Mouse (Mus musculus): ENCODE results near the gene Gm14325.
"Not testable (repeated sequence)": the region's sequence is repeated elsewhere in the genome, so short reads cannot be mapped to it uniquely, and the experiment has no call there.

The Gm14325 gene

GRCm38 (mm10) chr2:177839901-177840663, at the start of gene Gm14325:
TSS of gene Gm14325 (minus strand) at chr2:177840336.
- DNase-seq: peak; percentile 73 to 77

- DNase-seq: not testable (repeated sequence)
Measured at GRCm38 (mm10) chr2:177887743-177888142, 47.6 kb upstream of the Gm14325 start.

GRCm38 (mm10) chr2:177862254-177862653, 22.1 kb upstream of the Gm14325 start:
- not testable (repeated sequence) for DNase-seq

GRCm38 (mm10) chr2:177843666-177844065, 3.5 kb upstream of the Gm14325 start:
- not testable (repeated sequence) for DNase-seq

- not testable (repeated sequence) for DNase-seq
Measured at GRCm38 (mm10) chr2:177836756-177837155, 3.4 kb downstream of the Gm14325 start.

GRCm38 (mm10) chr2:177835733-177836536, 4.2 kb downstream of the Gm14325 start:
- DNase-seq: not testable (repeated sequence)

GRCm38 (mm10) chr2:177821952-177822351, 18.2 kb downstream of the Gm14325 start:
- peak; percentile 28 to 42 for DNase-seq

- not testable (repeated sequence) for DNase-seq
Measured at GRCm38 (mm10) chr2:177806170-177806569, 34.0 kb downstream of the Gm14325 start.

GRCm38 (mm10) chr2:177787351-177787750, 52.8 kb downstream of the Gm14325 start:
- not testable (repeated sequence) for DNase-seq

Measured in cerebellum, postnatal 10 days (tissue).